Comparison of ENCODE assay signal across 8 mouse cellular contexts in genomic region chr6:38687216-38687615, GRCm38 (mm10). TPM values are rescaled to one million over a fixed set of nuclear protein-coding genes. Genes with fewer than 3 reads are reported as not detected.
A peak's percentile ranks its signal among the peaks of the same experiment; 100 is the strongest.
DNase-seq lines count a peak whose midpoint lies in the region; ATAC-seq and TF ChIP-seq lines count a peak whose summit lies in the region.
"Had no signal": no experiment of that assay in that cellular context is flagged by ENCODE, and none has a peak within 500 bp of the region (broad histone marks: within the 10 kb centered on the region; RNA-seq: fewer than 3 reads in every experiment).

No protein-coding gene starts in this region.

- 62% methylated on average over 11 of the region's 11 CpGs for WGBS in kidney, adult 2 months
- 60% methylated on average over 11 of the region's 11 CpGs for WGBS in kidney, embryonic 15.5 days
- WGBS in heart, embryonic 10.5 days, result 59% methylated on average over 11 of the region's 11 CpGs

- peak; percentile 68 for TF ChIP-seq CTCF in kidney, adult 2 months (conservative IDR thresholded peaks at IDR 0.05; ENCODE audit: insufficient read depth, insufficient read length, low read depth, low read length)
- TF ChIP-seq CTCF in cortical plate, adult 2 months (IDR thresholded peaks at IDR 0.05; ENCODE audit: extremely low read depth, insufficient read depth, low read length), result peak; percentile 65

- no peak for TF ChIP-seq POLR2A in kidney, adult 2 months (IDR thresholded peaks at IDR 0.05; ENCODE audit: low read depth, low read length)
- no peak for TF ChIP-seq POLR2A in cortical plate, adult 2 months (IDR thresholded peaks at IDR 0.05; ENCODE audit: extremely low read depth, insufficient read depth, low read length)

- H3K4me2 ChIP-seq in kidney, embryonic 15.5 days, result no peak overlapping the region
- H3K4me2 ChIP-seq: embryonic facial prominence, embryonic 15.5 days had no signal

- H3K9me3 ChIP-seq in kidney, embryonic 15.5 days (replicated peaks), result no peaks in the 10 kb centered on the region
- no peaks in the 10 kb centered on the region for H3K9me3 ChIP-seq in heart, embryonic 10.5 days
- H3K9me3 ChIP-seq: embryonic facial prominence, embryonic 15.5 days had no signal

- H3K27me3 ChIP-seq in kidney, adult 2 months (replicated peaks; ENCODE audit: control insufficient read depth, insufficient read depth, low read length), result no peaks in the 10 kb centered on the region
- no peaks in the 10 kb centered on the region for H3K27me3 ChIP-seq in kidney, embryonic 15.5 days
- H3K27me3 ChIP-seq in heart, embryonic 10.5 days (ENCODE audit: insufficient read depth, poor library complexity, severe bottlenecking), result no peaks in the 10 kb centered on the region
- H3K27me3 ChIP-seq: embryonic facial prominence, embryonic 15.5 days had no signal

- H3K9ac ChIP-seq in kidney, embryonic 15.5 days, result no peak overlapping the region
- H3K9ac ChIP-seq: embryonic facial prominence, embryonic 15.5 days had no signal

- H3K36me3 ChIP-seq in kidney, adult 2 months (ENCODE audit: control insufficient read depth, insufficient read depth, low read length), result no peaks in the 10 kb centered on the region
- peaks cover 20% of the 10 kb centered on the region; the same call in 1 of the 2 replicates for H3K36me3 ChIP-seq in kidney, embryonic 15.5 days
- peaks cover 23% of the 10 kb centered on the region for H3K36me3 ChIP-seq in heart, embryonic 10.5 days
- H3K36me3 ChIP-seq: embryonic facial prominence, embryonic 15.5 days had no signal

- ATAC-seq in kidney, embryonic 15.5 days (replicated peaks; ENCODE audit: low FRiP score), result no peak

- peak; percentile 27 for DNase-seq in kidney, adult 2 months
- DNase-seq in A20 (ENCODE audit: low read depth, low spot score), result peak; percentile 46
- DNase-seq in Muller cell, postnatal 12 days (ENCODE audit: inconsistent ontology term), result peak; percentile 4
- DNase-seq in mesoderm, embryonic 11.5 days (ENCODE audit: low read depth, low spot score), result peak; percentile 37
- no peak for DNase-seq in heart, embryonic 10.5 days (ENCODE audit: low spot score)

- H3K4me1 ChIP-seq in kidney, adult 2 months (ENCODE audit: control insufficient read depth, insufficient read depth, low read length), result no peaks in the 10 kb centered on the region
- H3K4me1 ChIP-seq in kidney, embryonic 15.5 days, result no peaks in the 10 kb centered on the region
- no peaks in the 10 kb centered on the region for H3K4me1 ChIP-seq in cortical plate, adult 2 months (ENCODE audit: control insufficient read depth, insufficient read depth, low read length)
- H3K4me1 ChIP-seq in heart, embryonic 10.5 days, result peaks cover 6% of the 10 kb centered on the region

- H3K4me3 ChIP-seq in kidney, adult 2 months (ENCODE audit: insufficient read depth, low read depth, low read length), result no peak overlapping the region
- H3K4me3 ChIP-seq in kidney, embryonic 15.5 days (replicated peaks), result no peak overlapping the region
- no peak overlapping the region for H3K4me3 ChIP-seq in cortical plate, adult 2 months (ENCODE audit: insufficient read depth, low read length)
- no peak overlapping the region for H3K4me3 ChIP-seq in heart, embryonic 10.5 days
- H3K4me3 ChIP-seq: embryonic facial prominence, embryonic 15.5 days had no signal

- H3K27ac ChIP-seq in kidney, adult 2 months (ENCODE audit: insufficient read depth, low read depth, low read length), result no peak overlapping the region
- no peak overlapping the region for H3K27ac ChIP-seq in kidney, embryonic 15.5 days
- no peak overlapping the region for H3K27ac ChIP-seq in cortical plate, adult 2 months (ENCODE audit: insufficient read depth, low read length)
- no peak overlapping the region for H3K27ac ChIP-seq in heart, embryonic 10.5 days
- H3K27ac ChIP-seq: embryonic facial prominence, embryonic 15.5 days had no signal

RNA-seq across cellular contexts. Expression of gene Clec2l, which starts 24.3 kb away (rescaled TPM):
- polyA plus RNA-seq in kidney, adult 2 months (2012; rRNA removed), result 0.61 and 0.66 TPM in 2 replicates
- 1.1 TPM in 2 replicates for polyA plus RNA-seq in kidney, embryonic 15.5 days (2015; fragmentation: Nextera tagmentation; extraction: Ambion mirVana)
- polyA plus RNA-seq in cortical plate, adult 2 months (2012; rRNA removed), result 116 and 117 TPM in 2 replicates
- 0.50 and 1.5 TPM in 2 replicates for polyA plus RNA-seq in heart, embryonic 10.5 days (2016; fragmentation: Nextera tagmentation; extraction: Ambion mirVana)

RNA-seq across cellular contexts. Expression of gene Klrg2, which starts 50.2 kb away (rescaled TPM):
- polyA plus RNA-seq in kidney, adult 2 months (2012; rRNA removed), result 2.3 and 3.7 TPM in 2 replicates
- polyA plus RNA-seq in kidney, embryonic 15.5 days (2015; fragmentation: Nextera tagmentation; extraction: Ambion mirVana), result 0.25 and 0.55 TPM in 2 replicates
- 0.34 and 0.48 TPM in 2 replicates for polyA plus RNA-seq in cortical plate, adult 2 months (2012; rRNA removed)
- polyA plus RNA-seq in heart, embryonic 10.5 days (2016; fragmentation: Nextera tagmentation; extraction: Ambion mirVana), result 0.10 TPM in 1 of 2 replicates, not detected in the other

Comparison
In these comparisons a context has a peak if more than half of its experiments do, and no peak if none do; other contexts are left out.
1. RNA of gene Clec2l, which starts 24.3 kb away (polyA plus RNA-seq): 116 to 117 TPM in cortical plate, adult 2 months; 1.1 TPM in kidney, embryonic 15.5 days, 0.61 to 0.66 TPM in kidney, adult 2 months and 0.50 to 1.5 TPM in heart, embryonic 10.5 days; every median in the first group is over 10 times any median in the second.